Mouse (Mus musculus): Measurements from ENCODE around the gene Tex9. TPM values are rescaled to one million over a fixed set of nuclear protein-coding genes. Genes with fewer than 3 reads are reported as not detected.
A peak's percentile ranks its signal among the peaks of the same experiment; 100 is the strongest.

Tex9 gene
- polyA plus RNA-seq, 1 experiment: 14.0 TPM

DNA sequence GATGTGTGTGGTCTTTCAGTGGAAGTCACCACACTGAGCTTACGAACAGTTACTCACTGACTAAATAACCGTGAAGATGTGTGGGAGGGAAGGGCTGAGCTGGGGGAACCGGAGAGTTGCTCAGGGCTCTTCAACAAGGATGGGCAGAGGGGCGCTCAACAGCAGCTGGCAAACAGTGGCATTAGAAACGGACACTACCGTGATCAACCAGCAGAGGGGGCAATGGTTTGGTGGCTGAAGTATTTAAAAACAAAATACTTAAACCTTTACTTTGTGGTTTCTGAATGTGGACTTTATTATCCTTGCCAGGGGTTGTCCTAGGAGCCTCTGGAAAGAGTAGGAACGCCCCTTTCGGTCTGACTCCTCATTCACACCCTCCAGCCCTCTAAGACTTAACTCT, 44.0 kb downstream of the Tex9 start:
- Histone ChIP-seq H3K4me3 (replicated peaks; ENCODE audit: insufficient read depth, low read depth, low read length) (no peak overlapping the region), H3K4me1 (ENCODE audit: control insufficient read depth, insufficient read depth, low read length) (no peaks in the 10 kb centered on the region), H3K27me3 (ENCODE audit: control insufficient read depth, insufficient read depth, low read length) (no peaks in the 10 kb centered on the region), H3K27ac (ENCODE audit: insufficient read depth, low read length) (no peak overlapping the region)
- DNase-seq: peak in 1 of 2 experiments; percentile 21
- 35% methylated on average over 8 of the region's 8 CpGs for WGBS
- TF ChIP-seq CTCF (IDR thresholded peaks at IDR 0.05; ENCODE audit: borderline replicate concordance, insufficient read depth, low read depth, low read length): peak; percentile 46; the same call in 1 of the 2 replicates
- no peak for TF ChIP-seq POLR2A (IDR thresholded peaks at IDR 0.05; ENCODE audit: borderline replicate concordance, insufficient read depth, low read length)

DNA sequence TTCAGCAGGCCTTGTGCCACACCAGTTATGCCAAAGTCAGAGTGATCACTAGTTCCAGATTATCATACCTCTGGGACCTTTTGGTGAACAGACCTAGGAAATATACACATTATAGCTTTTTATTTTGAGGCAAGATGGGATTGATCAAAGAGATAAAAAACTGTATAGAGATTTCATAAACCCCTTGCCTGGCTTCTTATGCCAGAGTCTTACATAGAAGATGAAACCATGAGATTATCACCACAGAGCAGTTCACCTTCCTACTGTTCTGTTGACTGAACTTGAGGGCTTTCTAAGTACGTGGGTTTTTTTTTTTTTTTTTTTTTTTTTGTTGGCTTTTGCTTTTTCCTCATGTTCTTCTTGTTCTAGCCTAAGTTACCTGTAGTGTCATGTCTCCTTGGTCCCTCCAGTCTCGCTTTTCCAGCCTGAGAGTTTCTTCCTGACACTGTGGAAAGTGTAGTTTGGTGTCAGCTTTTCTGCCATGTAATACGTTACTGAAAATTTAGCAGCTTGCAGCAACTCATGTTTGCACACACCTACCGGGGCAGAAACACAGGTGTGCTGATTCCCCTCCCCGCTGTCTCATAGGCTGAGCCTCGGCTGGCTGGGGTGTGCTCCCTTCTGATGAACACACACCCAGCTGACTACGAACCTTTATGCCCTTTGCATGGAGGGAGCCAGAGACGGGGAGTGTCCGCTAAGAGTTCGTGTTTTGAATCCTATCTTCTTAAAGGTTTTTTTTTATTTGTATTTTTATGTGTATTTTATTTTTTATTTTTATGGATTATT, 49.9 kb downstream of the Tex9 start:
- H3K27ac ChIP-seq (ENCODE audit: insufficient read depth, low read length): no peak overlapping the region

GRCm38 (mm10) chr9:72440948-72441926, 50.8 kb downstream of the Tex9 start:
- WGBS: 85% methylated on average over 8 of the region's 8 CpGs
- no peak for DNase-seq
- Histone ChIP-seq H3K4me3 (replicated peaks; ENCODE audit: insufficient read depth, low read depth, low read length) (no peak overlapping the region), H3K27ac (ENCODE audit: insufficient read depth, low read length) (no peak overlapping the region), H3K4me1 (ENCODE audit: control insufficient read depth, insufficient read depth, low read length) (peaks cover 3% of the 10 kb centered on the region; the same call in 1 of the 2 replicates), H3K27me3 (ENCODE audit: control insufficient read depth, insufficient read depth, low read length) (no peaks in the 10 kb centered on the region)
- TF ChIP-seq CTCF (IDR thresholded peaks at IDR 0.05; ENCODE audit: borderline replicate concordance, insufficient read depth, low read depth, low read length) (no peak), POLR2A (IDR thresholded peaks at IDR 0.05; ENCODE audit: borderline replicate concordance, insufficient read depth, low read length) (no peak)

More for the DNA sequence above, 49.9 kb downstream of the Tex9 start:
- H3K4me1 ChIP-seq (ENCODE audit: control insufficient read depth, insufficient read depth, low read length): peaks cover 3% of the 10 kb centered on the region; the same call in 1 of the 2 replicates
- no peak overlapping the region for H3K4me3 ChIP-seq (replicated peaks; ENCODE audit: insufficient read depth, low read depth, low read length)
- H3K27me3 ChIP-seq (ENCODE audit: control insufficient read depth, insufficient read depth, low read length): no peaks in the 10 kb centered on the region
- TF ChIP-seq POLR2A (IDR thresholded peaks at IDR 0.05; ENCODE audit: borderline replicate concordance, insufficient read depth, low read length) (no peak), CTCF (IDR thresholded peaks at IDR 0.05; ENCODE audit: borderline replicate concordance, insufficient read depth, low read depth, low read length) (no peak)
- 90% methylated on average over 10 of the region's 10 CpGs for WGBS
- DNase-seq: no peak

- Histone ChIP-seq H3K4me3 (replicated peaks; ENCODE audit: insufficient read depth, low read depth, low read length) (no peak overlapping the region), H3K4me1 (ENCODE audit: control insufficient read depth, insufficient read depth, low read length) (peaks cover 3% of the 10 kb centered on the region; the same call in 1 of the 2 replicates), H3K27ac (ENCODE audit: insufficient read depth, low read length) (no peak overlapping the region), H3K27me3 (ENCODE audit: control insufficient read depth, insufficient read depth, low read length) (no peaks in the 10 kb centered on the region)
- TF ChIP-seq POLR2A (IDR thresholded peaks at IDR 0.05; ENCODE audit: borderline replicate concordance, insufficient read depth, low read length) (no peak), CTCF (IDR thresholded peaks at IDR 0.05; ENCODE audit: borderline replicate concordance, insufficient read depth, low read depth, low read length) (no peak)
- DNase-seq: no peak
- 96% methylated on average over 4 of the region's 4 CpGs for WGBS
Measured at GRCm38 (mm10) chr9:72440358-72440757, 51.7 kb downstream of the Tex9 start.

DNA sequence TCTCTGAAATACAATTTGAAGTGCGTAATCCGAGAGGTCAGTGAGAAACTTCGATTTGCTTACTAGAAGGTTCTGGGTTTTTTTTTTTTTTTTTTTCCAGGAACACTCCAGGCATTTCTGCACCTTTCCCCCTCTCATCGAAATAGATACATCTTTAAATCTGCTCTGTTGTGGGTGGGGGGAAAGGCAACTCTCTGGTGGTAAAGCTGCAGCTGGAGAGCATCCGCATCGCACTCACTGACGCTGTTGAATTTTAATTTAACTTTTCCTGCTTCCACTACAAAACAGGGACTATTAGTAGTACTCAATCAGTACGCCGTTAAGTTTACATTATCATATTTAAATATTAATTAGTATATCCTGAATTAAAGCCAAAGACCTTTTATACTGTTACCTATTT, 53.3 kb downstream of the Tex9 start:
- Histone ChIP-seq H3K4me3 (replicated peaks; ENCODE audit: insufficient read depth, low read depth, low read length) (peak overlapping the region; percentile 96), H3K4me1 (ENCODE audit: control insufficient read depth, insufficient read depth, low read length) (peaks cover 3% of the 10 kb centered on the region; the same call in 1 of the 2 replicates), H3K27me3 (ENCODE audit: control insufficient read depth, insufficient read depth, low read length) (no peaks in the 10 kb centered on the region), H3K27ac (ENCODE audit: insufficient read depth, low read length) (no peak overlapping the region)
- TF ChIP-seq CTCF (IDR thresholded peaks at IDR 0.05; ENCODE audit: borderline replicate concordance, insufficient read depth, low read depth, low read length) (no peak), POLR2A (IDR thresholded peaks at IDR 0.05; ENCODE audit: borderline replicate concordance, insufficient read depth, low read length) (no peak)
- no peak for DNase-seq
- 1% methylated on average over 9 of the region's 9 CpGs for WGBS

GRCm38 (mm10) chr9:72437822-72438701, 54.0 kb downstream of the Tex9 start, which contains the start of gene Mns1:
Gene Mns1, plus strand, starts transcription at chr9:72438011.
- Histone ChIP-seq H3K4me1 (ENCODE audit: control insufficient read depth, insufficient read depth, low read length) (peaks cover 3% of the 10 kb centered on the region; the same call in 1 of the 2 replicates), H3K27me3 (ENCODE audit: control insufficient read depth, insufficient read depth, low read length) (no peaks in the 10 kb centered on the region), H3K4me3 (replicated peaks; ENCODE audit: insufficient read depth, low read depth, low read length) (peak within 1 kb of the TSS; percentile 96), H3K27ac (ENCODE audit: insufficient read depth, low read length) (no peak within 1 kb of the TSS)
- TF ChIP-seq POLR2A (IDR thresholded peaks at IDR 0.05; ENCODE audit: borderline replicate concordance, insufficient read depth, low read length) (no peak), CTCF (IDR thresholded peaks at IDR 0.05; ENCODE audit: borderline replicate concordance, insufficient read depth, low read depth, low read length) (no peak)
- WGBS: 1% methylated on average over 43 of the region's 43 CpGs
- DNase-seq: peak; percentile 91 to 92

DNA sequence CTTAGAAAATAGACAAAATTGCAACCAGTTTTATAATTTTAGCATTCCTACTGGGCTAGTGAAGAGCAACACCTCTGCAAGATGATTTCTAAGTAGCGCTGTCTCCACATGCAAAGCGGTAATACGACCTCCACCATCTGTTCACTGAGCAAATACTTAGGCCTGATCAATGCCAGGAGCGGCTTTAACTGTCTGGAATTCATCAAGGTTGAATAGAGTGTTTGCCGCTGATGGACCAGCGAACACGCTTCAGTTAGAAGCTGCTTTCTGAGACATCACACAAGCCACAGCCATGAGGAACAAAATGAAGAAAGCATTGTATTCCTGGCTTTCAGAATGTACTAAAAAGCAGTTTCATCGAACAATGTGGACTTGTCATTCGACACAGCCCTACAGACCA, 57.1 kb downstream of the Tex9 start:
- Histone ChIP-seq H3K4me1 (ENCODE audit: control insufficient read depth, insufficient read depth, low read length) (peaks cover 3% of the 10 kb centered on the region; the same call in 1 of the 2 replicates), H3K27me3 (ENCODE audit: control insufficient read depth, insufficient read depth, low read length) (no peaks in the 10 kb centered on the region), H3K4me3 (replicated peaks; ENCODE audit: insufficient read depth, low read depth, low read length) (no peak overlapping the region), H3K27ac (ENCODE audit: insufficient read depth, low read length) (no peak overlapping the region)
- TF ChIP-seq CTCF (IDR thresholded peaks at IDR 0.05; ENCODE audit: borderline replicate concordance, insufficient read depth, low read depth, low read length): no peak
- no peak for TF ChIP-seq POLR2A (IDR thresholded peaks at IDR 0.05; ENCODE audit: borderline replicate concordance, insufficient read depth, low read length)
- WGBS: 19% methylated on average over 9 of the region's 9 CpGs
- no peak for DNase-seq
